Mouse (Mus musculus): ENCODE measurements at regions not wholly inside any gene's neighbourhood (a gene's known extent, or its start where the extent isn't known, plus 50 kb on each side); places are given as distances from the start of the nearest gene placed in this dataset.

DNA sequence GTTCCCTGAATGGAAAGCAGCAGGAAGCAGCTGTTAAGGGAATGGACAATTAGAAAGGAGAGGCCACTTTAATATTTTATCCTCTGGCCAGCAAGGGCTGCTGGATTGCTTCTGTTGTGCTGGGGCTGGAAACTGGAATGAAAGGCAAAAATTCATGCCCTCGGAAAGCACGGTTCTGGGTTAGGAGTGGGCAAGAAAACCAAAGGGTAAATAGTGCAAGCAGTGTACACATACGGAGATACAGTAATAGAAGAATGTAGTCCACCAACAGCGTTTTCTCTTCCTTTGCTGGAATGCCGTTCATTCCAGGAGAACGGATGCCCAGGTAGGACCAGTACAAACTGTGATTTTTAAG is 50.8 kb upstream of the Zfr start:
- Histone ChIP-seq H3K4me3 (ENCODE audit: low read depth, low read length) (peak overlapping the region; percentile 2), H3K4me2 (ENCODE audit: low read depth, low read length) (peak overlapping the region; percentile 59), H3K9ac (replicated peaks; ENCODE audit: low read depth, low read length) (0 out of 2 replicates have a peak overlapping the region, but pooled peaks have one; percentile 6), H3K27me3 (ENCODE audit: control insufficient read depth, insufficient read depth, low read length) (no peaks in the 10 kb centered on the region), H3K9me3 (replicated peaks; ENCODE audit: control insufficient read depth, low read length) (0 out of 2 replicates have a peak, but pooled peaks cover 6% of the 10 kb centered on the region), H3K36me3 (replicated peaks; ENCODE audit: control insufficient read depth, insufficient read depth, low read length) (no peaks in the 10 kb centered on the region), H3K4me1 (ENCODE audit: control insufficient read depth, insufficient read depth) (peaks cover 32% of the 10 kb centered on the region), H3K27ac (ENCODE audit: low read depth) (peak overlapping the region; percentile 88)
- no peak for TF ChIP-seq EP300 (IDR thresholded peaks at IDR 0.05; ENCODE audit: low read depth)
- no peak for TF ChIP-seq CTCF (IDR thresholded peaks at IDR 0.05; ENCODE audit: low read depth)
- no peak for ATAC-seq (ENCODE audit: insufficient read depth, low read depth)
- no peak for DNase-seq (ENCODE audit: low spot score)
- WGBS, result 45% methylated on average over 6 of the region's 6 CpGs

DNA sequence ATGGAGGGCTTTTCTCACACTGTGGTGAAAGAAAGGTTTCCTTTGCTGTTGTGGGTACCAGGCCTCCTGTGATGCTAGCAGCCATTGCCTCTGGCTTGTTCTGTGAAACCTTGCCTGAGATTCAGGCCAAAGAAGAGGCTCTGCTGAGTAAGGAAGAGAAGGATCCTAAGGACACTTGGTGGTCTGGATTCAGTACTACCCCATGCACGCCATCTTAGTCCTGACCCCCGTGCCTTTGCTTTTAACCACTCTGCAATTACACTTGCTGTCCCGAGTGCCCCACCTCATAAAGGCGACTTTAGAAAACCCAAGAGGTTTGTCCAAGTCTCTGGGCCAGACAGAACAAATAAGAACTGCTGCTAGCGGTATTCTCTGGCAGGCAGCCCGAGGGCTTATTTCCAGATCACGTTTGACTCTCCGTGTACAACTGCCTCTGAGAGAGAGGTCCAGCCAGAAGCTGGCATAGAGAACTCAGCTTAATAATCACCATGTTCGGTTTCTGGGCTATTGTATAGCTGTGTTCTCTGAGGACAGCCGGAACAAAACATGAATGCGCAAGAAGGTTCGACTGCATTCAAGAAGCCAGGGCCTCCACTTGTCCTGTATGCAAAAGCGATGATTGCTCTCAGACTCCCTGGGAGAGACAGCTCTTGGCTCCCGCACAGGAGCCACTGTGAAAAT is 51.3 kb upstream of the Zfr start:
- Histone ChIP-seq H3K4me3 (ENCODE audit: low read depth, low read length) (peak overlapping the region; percentile 2), H3K27ac (ENCODE audit: low read depth) (peak overlapping the region; percentile 88), H3K36me3 (replicated peaks; ENCODE audit: control insufficient read depth, insufficient read depth, low read length) (no peaks in the 10 kb centered on the region), H3K4me1 (ENCODE audit: control insufficient read depth, insufficient read depth) (peaks cover 32% of the 10 kb centered on the region), H3K9me3 (replicated peaks; ENCODE audit: control insufficient read depth, low read length) (0 out of 2 replicates have a peak, but pooled peaks cover 2% of the 10 kb centered on the region), H3K9ac (replicated peaks; ENCODE audit: low read depth, low read length) (0 out of 2 replicates have a peak overlapping the region, but pooled peaks have one; percentile 6), H3K27me3 (ENCODE audit: control insufficient read depth, insufficient read depth, low read length) (no peaks in the 10 kb centered on the region), H3K4me2 (ENCODE audit: low read depth, low read length) (peak overlapping the region; percentile 59)
- DNase-seq (ENCODE audit: low spot score), result peak; percentile 69
- no peak for TF ChIP-seq EP300 (IDR thresholded peaks at IDR 0.05; ENCODE audit: low read depth)
- 15% methylated on average over 14 of the region's 14 CpGs for WGBS
- peak; percentile 82 for ATAC-seq (ENCODE audit: insufficient read depth, low read depth)

DNA sequence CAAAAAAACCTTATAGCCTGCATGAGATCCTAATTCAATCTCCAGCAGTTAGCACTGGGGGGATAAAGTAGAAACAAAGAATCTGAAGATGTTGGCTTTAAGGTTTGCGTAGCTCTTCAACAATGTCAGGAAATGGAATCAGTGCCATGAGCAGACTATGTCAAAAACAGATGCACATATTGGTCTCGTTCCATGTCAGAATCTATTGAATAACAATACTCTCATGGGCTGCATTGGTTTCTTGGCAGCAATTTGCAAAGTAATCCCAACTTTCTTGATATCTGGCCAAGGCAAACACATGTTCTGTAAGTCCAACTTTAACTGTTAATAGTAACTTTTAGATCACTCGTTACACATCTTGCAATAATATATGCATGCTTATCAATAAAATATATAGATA is 58.1 kb upstream of the Sub1 start:
- peak; percentile 68 for DNase-seq (ENCODE audit: low spot score)
- 54% methylated on average over 3 of the region's 3 CpGs for WGBS
- Histone ChIP-seq H3K9ac (replicated peaks; ENCODE audit: low read depth, low read length) (no peak overlapping the region), H3K27me3 (ENCODE audit: control insufficient read depth, insufficient read depth, low read length) (no peaks in the 10 kb centered on the region), H3K4me2 (ENCODE audit: low read depth, low read length) (no peak overlapping the region), H3K27ac (ENCODE audit: low read depth) (peak overlapping the region; percentile 63), H3K4me3 (ENCODE audit: low read depth, low read length) (no peak overlapping the region), H3K36me3 (replicated peaks; ENCODE audit: control insufficient read depth, insufficient read depth, low read length) (no peaks in the 10 kb centered on the region), H3K9me3 (replicated peaks; ENCODE audit: control insufficient read depth, low read length) (no peaks in the 10 kb centered on the region), H3K4me1 (ENCODE audit: control insufficient read depth, insufficient read depth) (peaks cover 4% of the 10 kb centered on the region)
- peak; percentile 49 for ATAC-seq (ENCODE audit: insufficient read depth, low read depth)
- TF ChIP-seq EP300 (IDR thresholded peaks at IDR 0.05; ENCODE audit: low read depth) (peak; percentile 60; the same call in 1 of the 2 replicates), CTCF (IDR thresholded peaks at IDR 0.05; ENCODE audit: low read depth) (no peak)

DNA sequence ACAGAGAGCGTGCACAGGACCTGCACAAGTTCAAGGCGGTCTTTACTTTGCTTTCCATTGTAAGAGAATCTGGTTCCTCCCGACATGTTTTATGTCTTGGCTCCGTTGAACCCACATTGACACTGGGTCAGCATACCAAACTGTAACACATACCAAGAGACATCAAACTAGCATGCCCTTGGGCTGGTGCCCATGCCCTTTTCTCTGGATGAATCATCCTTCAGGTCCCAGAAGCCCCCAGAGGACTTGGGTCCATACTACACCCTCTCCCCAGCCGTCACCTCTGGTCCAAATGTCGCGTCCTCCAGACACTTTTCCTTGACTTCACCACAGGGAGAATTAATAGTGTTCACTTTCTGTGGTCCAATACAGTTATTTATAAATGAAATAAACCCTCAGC is 56.8 kb upstream of the Sub1 start:
- H3K36me3 ChIP-seq (replicated peaks; ENCODE audit: control insufficient read depth, insufficient read depth, low read length), result no peaks in the 10 kb centered on the region
- no peak overlapping the region for H3K9ac ChIP-seq (replicated peaks; ENCODE audit: low read depth, low read length)
- no peaks in the 10 kb centered on the region for H3K9me3 ChIP-seq (replicated peaks; ENCODE audit: control insufficient read depth, low read length)
- no peak overlapping the region for H3K27ac ChIP-seq (ENCODE audit: low read depth)
- ATAC-seq (ENCODE audit: insufficient read depth, low read depth), result no peak
- no peaks in the 10 kb centered on the region for H3K27me3 ChIP-seq (ENCODE audit: control insufficient read depth, insufficient read depth, low read length)
- H3K4me2 ChIP-seq (ENCODE audit: low read depth, low read length), result no peak overlapping the region
- no peak overlapping the region for H3K4me3 ChIP-seq (ENCODE audit: low read depth, low read length)
- WGBS, result 84% methylated on average over 7 of the region's 7 CpGs
- H3K4me1 ChIP-seq (ENCODE audit: control insufficient read depth, insufficient read depth), result peaks cover 4% of the 10 kb centered on the region
- no peak for DNase-seq (ENCODE audit: low spot score)
- TF ChIP-seq CTCF (IDR thresholded peaks at IDR 0.05; ENCODE audit: low read depth) (no peak), EP300 (IDR thresholded peaks at IDR 0.05; ENCODE audit: low read depth) (no peak)

DNA sequence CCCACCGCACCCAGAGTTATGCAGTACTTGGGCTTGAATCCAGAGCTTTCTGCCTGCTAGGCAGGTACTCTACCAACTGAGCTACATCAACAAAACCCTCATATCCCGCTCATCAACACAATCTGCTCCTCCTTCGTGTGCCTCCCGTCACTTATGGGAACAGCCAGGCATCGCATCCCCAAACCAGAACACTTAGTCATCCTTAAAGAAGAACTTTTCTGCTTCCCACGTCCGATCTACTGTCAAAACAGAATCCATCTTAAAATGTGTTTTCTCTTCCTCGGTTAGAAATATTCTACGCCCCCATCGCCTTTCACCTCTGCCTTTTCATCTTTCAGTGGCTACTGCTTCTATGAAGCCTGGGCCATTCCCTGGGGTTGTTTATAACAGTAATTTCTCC is 52.2 kb upstream of the Sub1 start:
- ATAC-seq (ENCODE audit: insufficient read depth, low read depth) (no peak), DNase-seq (ENCODE audit: low spot score) (no peak)
- Histone ChIP-seq H3K27ac (ENCODE audit: low read depth) (no peak overlapping the region), H3K4me2 (ENCODE audit: low read depth, low read length) (no peak overlapping the region), H3K4me1 (ENCODE audit: control insufficient read depth, insufficient read depth) (no peaks in the 10 kb centered on the region; the same call in 1 of the 2 replicates), H3K9ac (replicated peaks; ENCODE audit: low read depth, low read length) (no peak overlapping the region), H3K4me3 (ENCODE audit: low read depth, low read length) (no peak overlapping the region), H3K36me3 (replicated peaks; ENCODE audit: control insufficient read depth, insufficient read depth, low read length) (no peaks in the 10 kb centered on the region), H3K9me3 (replicated peaks; ENCODE audit: control insufficient read depth, low read length) (no peaks in the 10 kb centered on the region), H3K27me3 (ENCODE audit: control insufficient read depth, insufficient read depth, low read length) (no peaks in the 10 kb centered on the region)
- 84% methylated on average over 10 of the region's 10 CpGs for WGBS
- TF ChIP-seq EP300 (IDR thresholded peaks at IDR 0.05; ENCODE audit: low read depth) (no peak), CTCF (IDR thresholded peaks at IDR 0.05; ENCODE audit: low read depth) (no peak)

DNA sequence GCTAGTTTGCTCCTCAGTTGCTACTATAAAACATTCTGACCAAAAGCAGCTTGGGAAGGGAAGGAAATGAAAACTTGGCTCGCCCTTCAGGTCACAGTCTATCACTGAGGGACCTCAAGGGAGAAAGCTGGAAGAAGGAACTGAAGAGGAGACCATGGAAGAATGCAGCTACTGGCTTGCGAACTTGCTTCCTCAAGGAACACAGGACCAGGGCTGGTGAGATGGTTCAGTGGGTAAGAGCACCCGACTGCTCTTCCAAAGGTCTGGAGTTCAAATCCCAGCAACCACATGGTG is 51.4 kb upstream of the Sub1 start:
- ATAC-seq (ENCODE audit: insufficient read depth, low read depth) (no peak), DNase-seq (ENCODE audit: low spot score) (no peak)
- 65% methylated on average over 3 of the region's 3 CpGs for WGBS

More for the DNA sequence above, 51.4 kb upstream of the Sub1 start:
- TF ChIP-seq EP300 (IDR thresholded peaks at IDR 0.05; ENCODE audit: low read depth) (no peak), CTCF (IDR thresholded peaks at IDR 0.05; ENCODE audit: low read depth) (no peak)
- H3K36me3 ChIP-seq (replicated peaks; ENCODE audit: control insufficient read depth, insufficient read depth, low read length), result no peaks in the 10 kb centered on the region
- H3K4me3 ChIP-seq (ENCODE audit: low read depth, low read length), result no peak overlapping the region
- H3K4me2 ChIP-seq (ENCODE audit: low read depth, low read length), result no peak overlapping the region
- no peaks in the 10 kb centered on the region for H3K9me3 ChIP-seq (replicated peaks; ENCODE audit: control insufficient read depth, low read length)
- H3K27me3 ChIP-seq (ENCODE audit: control insufficient read depth, insufficient read depth, low read length), result no peaks in the 10 kb centered on the region
- no peak overlapping the region for H3K27ac ChIP-seq (ENCODE audit: low read depth)
- H3K9ac ChIP-seq (replicated peaks; ENCODE audit: low read depth, low read length), result no peak overlapping the region
- no peaks in the 10 kb centered on the region for H3K4me1 ChIP-seq (ENCODE audit: control insufficient read depth, insufficient read depth)

All from heart, postnatal 0 days (tissue).